Mouse (Mus musculus) limb, embryonic 10.5 days (tissue): Measurements from ENCODE around the gene Atp8a2. TPM values are rescaled to one million over a fixed set of nuclear protein-coding genes. Genes with fewer than 3 reads are reported as not detected.

Experiments
- DNase-seq: peaks from one replicate; pipeline ENCODE4 v3.0.0-alpha.2; 2017; ENCODE audit warnings: low spot score
- H3K27ac ChIP-seq: fragments of 300-500 bp; sonication (generic); 2 replicates; pipeline ENCODE4 v1.5.1; 2016; ENCODE audit warnings: mild to moderate bottlenecking
- H3K27me3 ChIP-seq: fragments of 300-500 bp; sonication (generic); 2 replicates; pipeline ENCODE4 v1.6.1; 2016; ENCODE audit warnings: low read depth, mild to moderate bottlenecking; ENCODE audit not compliant: poor library complexity, severe bottlenecking
- H3K36me3 ChIP-seq: fragments of 300-500 bp; sonication (generic); 2 replicates; pipeline ENCODE4 v1.6.1; 2016; ENCODE audit warnings: mild to moderate bottlenecking, moderate library complexity
- H3K4me1 ChIP-seq: fragments of 300-500 bp; sonication (generic); 2 replicates; pipeline ENCODE4 v1.6.1; 2016
- H3K4me3 ChIP-seq: fragments of 300-500 bp; sonication (generic); 2 replicates; pipeline ENCODE4 v1.5.1; 2016; ENCODE audit warnings: mild to moderate bottlenecking, moderate library complexity
- H3K9me3 ChIP-seq: fragments of 300-500 bp; sonication (generic); replicated peaks from 2 replicates; pipeline ENCODE4 v1.6.1; 2016; ENCODE audit warnings: mild to moderate bottlenecking
- WGBS: fragments of 180-500 bp; shearing (Covaris S2); methylation state at CpG from one replicate; pipeline ENCODE4 v1.1.7; 2016; 5-methylcytosine and 5-hydroxymethylcytosine counted together
- polyA plus RNA-seq: library from polyadenylated mRNA; unstranded; fragments of >200 nt; fragmentation: Nextera tagmentation; extraction: Ambion mirVana; gene quantifications from 2 replicates; pipeline ENCODE4 v1.2.1, GENCODE M21; 2016

The Atp8a2 gene
- polyA plus RNA-seq, 1 experiment from 2014 or later: 2.8 TPM

DNA sequence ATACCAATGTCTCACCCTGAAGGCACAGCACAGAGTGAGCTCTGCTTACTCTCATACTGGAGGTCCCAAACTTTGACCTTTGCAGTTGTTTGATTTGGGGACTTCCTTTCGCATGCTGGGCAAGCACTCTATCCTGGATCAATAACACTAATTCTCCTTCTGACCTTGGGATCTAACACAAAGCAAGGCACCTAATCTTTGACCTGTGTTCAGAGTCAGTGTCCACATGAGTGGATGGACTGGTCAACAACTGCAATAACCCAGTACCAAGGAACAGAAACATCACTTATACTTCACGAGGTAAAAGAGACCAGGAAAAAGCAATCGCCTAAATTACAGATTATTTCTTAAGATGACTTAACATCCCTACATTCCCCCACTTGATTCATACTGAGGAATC is 136.0 kb downstream of the Atp8a2 start:
- 0 out of 2 replicates have a peak, but pooled peaks cover 2% of the 10 kb centered on the region for H3K4me1 ChIP-seq
- no peaks in the 10 kb centered on the region for H3K36me3 ChIP-seq
- no peak for DNase-seq
- 91% methylated on average over 3 of the region's 3 CpGs for WGBS
- no peak overlapping the region for H3K27ac ChIP-seq
- H3K27me3 ChIP-seq: no peaks in the 10 kb centered on the region
- H3K4me3 ChIP-seq: no peak overlapping the region
- H3K9me3 ChIP-seq: no peaks in the 10 kb centered on the region

DNA sequence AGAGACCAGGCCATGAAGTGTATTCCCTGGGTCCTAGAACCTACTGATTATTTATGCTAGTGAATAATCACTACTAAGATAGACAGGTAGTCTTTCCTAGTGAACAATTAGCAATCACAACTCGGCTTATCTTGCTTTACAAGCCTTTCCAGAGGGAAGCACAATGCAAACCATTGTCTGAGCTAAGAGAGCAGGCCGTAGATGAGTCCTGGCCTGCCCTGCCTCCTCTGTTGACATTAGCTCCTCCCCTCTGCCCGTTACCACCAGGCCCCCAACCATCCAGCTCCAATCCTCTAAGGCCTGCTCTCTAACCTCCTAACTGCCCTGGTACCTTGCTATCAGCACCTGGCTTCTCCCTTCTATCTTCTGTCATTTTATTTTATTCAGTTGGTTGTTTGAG is 138.1 kb downstream of the Atp8a2 start:
- H3K36me3 ChIP-seq: no peaks in the 10 kb centered on the region
- no peak overlapping the region for H3K4me3 ChIP-seq
- DNase-seq: no peak
- no peaks in the 10 kb centered on the region for H3K9me3 ChIP-seq
- no peak overlapping the region for H3K27ac ChIP-seq
- 53% methylated on average over 3 of the region's 3 CpGs for WGBS
- H3K27me3 ChIP-seq: no peaks in the 10 kb centered on the region
- H3K4me1 ChIP-seq: no peaks in the 10 kb centered on the region

GRCm38 (mm10) chr14:60055231-60055630 is 141.7 kb downstream of the Atp8a2 start:
- WGBS: 95% methylated on average over 4 of the region's 4 CpGs
- Histone ChIP-seq H3K27ac (no peak overlapping the region), H3K4me1 (no peaks in the 10 kb centered on the region), H3K27me3 (no peaks in the 10 kb centered on the region), H3K36me3 (no peaks in the 10 kb centered on the region), H3K4me3 (no peak overlapping the region), H3K9me3 (no peaks in the 10 kb centered on the region)
- no peak for DNase-seq

DNA sequence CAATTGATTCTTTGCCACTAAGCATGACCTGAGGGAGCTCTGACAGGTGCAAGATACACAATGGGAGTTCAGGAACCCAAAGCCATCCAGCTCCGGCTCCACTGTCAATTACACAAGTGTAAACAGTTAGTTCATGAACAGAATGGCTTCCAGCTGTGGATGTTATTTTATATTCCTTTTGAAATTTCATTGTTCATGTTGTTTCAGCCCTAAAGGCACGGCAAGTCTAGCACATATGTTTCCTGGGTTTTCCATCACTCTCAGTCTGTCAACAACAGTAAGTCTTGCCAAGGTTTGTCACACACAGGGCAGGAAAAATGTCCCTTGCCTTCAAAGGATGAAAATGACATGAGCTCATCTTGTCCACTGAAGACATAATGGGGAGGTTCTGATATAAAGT is 166.3 kb downstream of the Atp8a2 start:
- H3K9me3 ChIP-seq: no peaks in the 10 kb centered on the region
- no peak for DNase-seq
- no peaks in the 10 kb centered on the region for H3K27me3 ChIP-seq
- 76% methylated on average over 2 of the region's 2 CpGs for WGBS
- H3K4me1 ChIP-seq: peaks cover 6% of the 10 kb centered on the region
- H3K27ac ChIP-seq: no peak overlapping the region
- H3K4me3 ChIP-seq: no peak overlapping the region
- H3K36me3 ChIP-seq: no peaks in the 10 kb centered on the region

- H3K27ac ChIP-seq: no peak overlapping the region
- DNase-seq: no peak
- H3K9me3 ChIP-seq: no peaks in the 10 kb centered on the region
- H3K4me3 ChIP-seq: no peak overlapping the region
- 65% methylated on average over 1 of the region's 1 CpGs for WGBS
- H3K27me3 ChIP-seq: no peaks in the 10 kb centered on the region
- no peaks in the 10 kb centered on the region for H3K36me3 ChIP-seq
- H3K4me1 ChIP-seq: no peaks in the 10 kb centered on the region
These were observed 169.8 kb downstream of the Atp8a2 start for GRCm38 (mm10) chr14:60027139-60027538.

DNA sequence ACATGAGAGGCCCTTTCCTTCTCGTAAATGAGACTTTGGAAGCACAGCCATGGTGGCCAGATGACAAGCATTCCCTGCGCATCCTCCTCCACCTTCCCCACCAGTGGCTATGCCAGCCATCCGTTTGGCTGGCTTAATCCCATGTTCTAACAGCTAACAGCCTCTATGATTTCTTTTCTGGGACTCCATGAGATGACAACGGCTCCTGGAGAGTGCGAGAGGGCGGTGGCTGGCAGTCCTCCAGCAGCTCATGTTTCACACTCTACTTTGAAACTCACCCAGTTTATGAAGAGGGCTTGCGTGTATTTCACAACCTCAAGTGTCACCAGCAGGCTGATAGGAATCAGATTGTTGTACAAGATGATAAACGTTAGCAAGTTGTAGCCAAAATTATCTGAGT is 170.3 kb downstream of the Atp8a2 start:
- Histone ChIP-seq H3K27me3 (no peaks in the 10 kb centered on the region), H3K4me1 (no peaks in the 10 kb centered on the region), H3K36me3 (no peaks in the 10 kb centered on the region), H3K4me3 (no peak overlapping the region), H3K9me3 (no peaks in the 10 kb centered on the region), H3K27ac (no peak overlapping the region)
- DNase-seq: no peak
- 73% methylated on average over 8 of the region's 8 CpGs for WGBS

GRCm38 (mm10) chr14:60015891-60016290 is 181.1 kb downstream of the Atp8a2 start:
- Histone ChIP-seq H3K9me3 (no peaks in the 10 kb centered on the region), H3K4me3 (no peak overlapping the region), H3K36me3 (no peaks in the 10 kb centered on the region), H3K27me3 (no peaks in the 10 kb centered on the region), H3K4me1 (no peaks in the 10 kb centered on the region), H3K27ac (no peak overlapping the region)
- peak; percentile 90 for DNase-seq
- WGBS: 39% methylated on average over 4 of the region's 4 CpGs

DNA sequence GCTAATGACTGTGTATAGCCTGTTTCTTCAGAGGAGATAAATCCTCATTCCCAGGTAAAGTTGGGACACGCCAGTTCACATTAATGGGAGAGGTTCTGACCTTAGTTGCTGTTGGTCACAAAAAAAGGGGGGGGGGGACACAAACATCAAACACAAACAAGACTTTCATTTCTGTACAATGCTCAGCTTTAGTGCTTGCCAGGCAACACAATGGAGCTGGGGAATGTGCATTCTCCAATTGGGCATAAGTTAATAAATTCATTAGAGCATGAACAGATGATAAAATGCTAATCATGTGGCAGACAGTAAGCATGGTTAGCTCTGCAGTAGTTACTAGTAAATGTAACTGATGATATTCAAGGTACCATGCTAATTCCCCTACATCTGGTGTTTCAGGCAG is 195.2 kb downstream of the Atp8a2 start:
- H3K27ac ChIP-seq: no peak overlapping the region
- H3K36me3 ChIP-seq: no peaks in the 10 kb centered on the region
- WGBS: 80% methylated on average over 1 of the region's 1 CpGs
- H3K4me1 ChIP-seq: no peaks in the 10 kb centered on the region
- H3K27me3 ChIP-seq: no peaks in the 10 kb centered on the region
- no peak overlapping the region for H3K4me3 ChIP-seq
- DNase-seq: no peak
- no peaks in the 10 kb centered on the region for H3K9me3 ChIP-seq

DNA sequence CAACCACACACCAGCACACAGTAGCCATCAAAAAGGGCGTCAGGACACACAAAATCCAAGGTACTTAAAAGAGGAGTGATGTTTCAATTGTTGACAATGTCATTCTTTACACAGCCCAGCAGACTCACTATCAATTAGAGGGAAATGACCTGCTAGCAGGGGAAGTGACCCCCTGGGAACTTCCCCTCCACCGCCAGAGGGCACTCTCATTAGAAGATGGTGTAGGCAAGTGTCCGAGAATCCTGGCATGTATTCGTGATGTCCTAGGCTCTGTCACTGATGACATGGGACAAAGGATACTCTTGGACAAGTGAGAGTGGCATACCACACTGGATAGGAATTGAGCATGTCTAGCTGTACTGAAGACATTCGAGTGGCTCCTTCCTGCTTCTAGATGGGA is 208.1 kb downstream of the Atp8a2 start:
- no peak for DNase-seq

GRCm38 (mm10) chr14:59987975-59988374 is 209.0 kb downstream of the Atp8a2 start:
- Histone ChIP-seq H3K9me3 (no peaks in the 10 kb centered on the region), H3K4me1 (peaks cover 7% of the 10 kb centered on the region), H3K27ac (no peak overlapping the region), H3K4me3 (no peak overlapping the region), H3K27me3 (no peaks in the 10 kb centered on the region), H3K36me3 (no peaks in the 10 kb centered on the region)
- DNase-seq: no peak
- 78% methylated on average over 3 of the region's 3 CpGs for WGBS

More for the DNA sequence above, 208.1 kb downstream of the Atp8a2 start:
- Histone ChIP-seq H3K27ac (no peak overlapping the region), H3K4me1 (peaks cover 7% of the 10 kb centered on the region), H3K27me3 (no peaks in the 10 kb centered on the region), H3K4me3 (no peak overlapping the region), H3K9me3 (no peaks in the 10 kb centered on the region), H3K36me3 (no peaks in the 10 kb centered on the region)
- WGBS: 61% methylated on average over 5 of the region's 5 CpGs

DNA sequence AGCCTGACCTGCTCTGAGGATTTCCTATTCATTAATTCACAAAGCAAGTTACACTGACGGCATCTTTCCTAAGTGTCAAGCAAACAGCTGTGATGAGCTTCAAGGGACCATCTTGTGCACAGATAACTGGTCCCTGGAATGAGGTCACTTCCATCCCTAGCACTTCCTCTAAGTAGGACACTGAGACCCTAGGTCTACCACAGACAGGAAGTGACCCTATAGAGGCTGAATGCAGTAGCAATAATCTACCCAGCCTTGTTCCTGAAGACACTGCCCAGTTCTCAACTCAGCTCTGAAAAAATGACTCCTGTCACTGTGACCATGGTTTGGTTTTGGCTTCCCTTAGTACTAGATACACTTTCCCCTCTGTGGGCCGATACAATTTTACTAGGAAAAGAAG is 219.0 kb downstream of the Atp8a2 start:
- H3K36me3 ChIP-seq: no peaks in the 10 kb centered on the region
- H3K27me3 ChIP-seq: no peaks in the 10 kb centered on the region
- 78% methylated on average over 2 of the region's 2 CpGs for WGBS
- H3K4me1 ChIP-seq: peaks cover 18% of the 10 kb centered on the region
- no peak overlapping the region for H3K4me3 ChIP-seq
- DNase-seq: no peak
- no peaks in the 10 kb centered on the region for H3K9me3 ChIP-seq
- no peak overlapping the region for H3K27ac ChIP-seq

GRCm38 (mm10) chr14:59971221-59971730 is 225.7 kb downstream of the Atp8a2 start:
- no peak overlapping the region for H3K27ac ChIP-seq
- WGBS: 29% methylated on average over 5 of the region's 5 CpGs
- H3K27me3 ChIP-seq: 0 out of 2 replicates have a peak, but pooled peaks cover 6% of the 10 kb centered on the region
- H3K4me3 ChIP-seq: no peak overlapping the region
- peaks cover 52% of the 10 kb centered on the region for H3K4me1 ChIP-seq
- H3K36me3 ChIP-seq: no peaks in the 10 kb centered on the region
- no peaks in the 10 kb centered on the region for H3K9me3 ChIP-seq
- no peak for DNase-seq

GRCm38 (mm10) chr14:59969485-59970134 is 227.4 kb downstream of the Atp8a2 start:
- Histone ChIP-seq H3K9me3 (no peaks in the 10 kb centered on the region), H3K27ac (no peak overlapping the region), H3K27me3 (0 out of 2 replicates have a peak, but pooled peaks cover 6% of the 10 kb centered on the region), H3K4me3 (no peak overlapping the region), H3K36me3 (no peaks in the 10 kb centered on the region), H3K4me1 (peaks cover 47% of the 10 kb centered on the region)
- 37% methylated on average over 7 of the region's 7 CpGs for WGBS
- DNase-seq: no peak
